Mouse (Mus musculus) layer of hippocampus, adult 2 months (tissue): ENCODE results near the gene Oard1. TPM values are rescaled to one million over a fixed set of nuclear protein-coding genes. Genes with fewer than 3 reads are reported as not detected.
A peak's percentile ranks its signal among the peaks of the same experiment; 100 is the strongest.

Source experiments
- DNase-seq, 2 experiments: peaks; one replicate each; pipeline ENCODE4 v3.0.0; 2022; ENCODE audit warnings: low spot score in 2 of 2
- H3K27ac ChIP-seq: fragments of 200-600 bp; 2 replicates; pipeline ENCODE4 v1.8.1; 2022
- H3K4me3 ChIP-seq: fragments of 200-600 bp; 2 replicates; pipeline ENCODE4 v1.8.1; 2022; ENCODE audit warnings: mild to moderate bottlenecking
- CTCF ChIP-seq: fragments of 200-600 bp; conservative IDR thresholded peaks from 2 replicates; pipeline ENCODE4 v1.8.1; 2022; ENCODE audit warnings: antibody characterized with exemption, mild to moderate bottlenecking, moderate library complexity
- total RNA-seq, 2 experiments: library from RNA; stranded (reverse); gene quantifications; 2 replicates each; pipeline ENCODE4 v1.2.3; 2021

Oard1 gene
- total RNA-seq, 2 experiments from 2014 or later = 11.1 to 15.1 TPM

DNA sequence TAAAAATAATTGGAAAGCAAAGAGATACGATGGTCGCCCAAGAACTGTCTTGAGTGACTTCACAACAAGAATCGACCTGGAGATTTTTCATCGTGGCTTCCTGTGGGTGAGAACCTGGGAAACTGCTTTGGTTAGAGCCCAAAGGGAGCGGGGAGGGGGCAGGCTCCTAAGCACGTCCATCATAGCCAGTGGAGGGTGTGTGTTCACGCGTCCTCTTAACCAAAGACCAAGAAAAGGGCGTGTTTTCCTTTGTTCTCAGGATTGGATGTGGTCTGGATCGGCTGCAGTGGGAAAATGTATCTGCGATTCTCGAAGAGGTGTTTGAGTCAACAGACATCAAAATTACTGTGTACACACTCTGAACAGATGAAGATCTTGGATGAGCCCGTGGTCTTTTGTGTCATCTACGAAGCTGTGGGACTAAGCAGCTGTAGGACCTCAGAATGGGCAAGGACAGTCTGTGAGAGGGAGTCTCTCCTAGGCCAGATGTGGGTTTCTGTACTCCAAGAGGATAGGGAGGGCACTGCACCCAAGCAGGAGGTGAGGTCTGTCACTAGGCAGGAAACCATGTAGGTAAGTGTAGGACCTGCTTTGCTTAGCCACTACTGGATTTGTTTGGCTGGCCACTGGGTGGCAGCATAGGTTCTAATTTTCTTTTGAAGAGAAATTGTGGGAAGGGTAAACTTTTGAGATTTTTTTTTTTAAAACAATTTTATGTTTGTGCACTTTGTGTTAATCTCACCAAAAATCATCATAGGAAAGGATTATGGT is 6.8 kb downstream of the Oard1 start:
- H3K4me3 ChIP-seq = no peak overlapping the region
- TF ChIP-seq CTCF = peak; percentile 90

GRCm38 (mm10) chr17:48417521-48417920 is 7.7 kb downstream of the Oard1 start:
- DNase-seq = no peak
- Histone ChIP-seq H3K27ac (no peak overlapping the region), H3K4me3 (no peak overlapping the region)
- no peak for TF ChIP-seq CTCF

More for the DNA sequence above, 6.8 kb downstream of the Oard1 start:
- H3K27ac ChIP-seq = no peak overlapping the region
- DNase-seq = peak in 1 of 2 experiments; percentile 60

DNA sequence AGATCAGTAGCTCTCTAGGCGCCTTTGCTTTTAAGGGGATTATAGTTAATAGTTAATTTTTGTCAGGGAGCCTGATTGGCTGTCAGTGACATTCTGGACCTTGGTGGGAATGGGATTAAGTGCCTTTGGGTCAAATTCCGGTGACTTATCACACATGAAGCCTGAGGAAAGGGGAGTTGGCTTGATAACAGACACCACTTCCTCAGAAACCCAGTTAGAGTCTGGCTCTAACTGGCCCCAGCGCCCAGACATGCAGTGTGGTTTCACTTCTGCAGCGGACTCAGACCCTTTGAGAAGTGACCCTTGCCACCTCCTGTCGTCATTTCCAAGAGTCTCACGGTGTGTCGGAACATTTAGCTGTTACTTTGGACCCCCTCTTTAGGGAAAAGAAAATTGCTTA is 8.4 kb downstream of the Oard1 start:
- Histone ChIP-seq H3K27ac (no peak overlapping the region), H3K4me3 (no peak overlapping the region)
- no peak for DNase-seq
- TF ChIP-seq CTCF = no peak

GRCm38 (mm10) chr17:48418781-48419180 is 9.0 kb downstream of the Oard1 start:
- Histone ChIP-seq H3K27ac (0 out of 2 replicates have a peak overlapping the region, but pooled peaks have one; percentile 3), H3K4me3 (no peak overlapping the region)
- no peak for TF ChIP-seq CTCF
- DNase-seq = no peak

DNA sequence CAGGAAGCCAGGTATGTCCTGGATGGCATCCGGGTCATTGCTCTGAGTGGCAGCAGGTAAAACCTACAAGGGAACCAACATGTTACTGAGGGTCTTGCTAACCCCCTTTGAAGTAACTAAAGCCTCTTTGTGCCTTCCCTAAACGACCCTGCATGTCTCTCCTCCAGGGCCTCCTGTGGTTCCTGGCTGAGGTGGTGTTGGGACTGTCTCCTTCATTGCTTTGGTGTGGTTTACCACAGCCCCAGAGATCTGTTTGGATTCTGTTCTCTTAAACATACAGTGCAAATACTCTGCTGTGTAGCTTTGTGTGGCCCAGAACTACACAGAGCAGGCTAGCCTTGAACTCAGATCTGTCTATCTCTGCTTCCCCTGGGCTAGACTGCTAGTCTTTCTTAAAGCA is 9.8 kb downstream of the Oard1 start:
- H3K27ac ChIP-seq = no peak overlapping the region
- DNase-seq = no peak
- no peak overlapping the region for H3K4me3 ChIP-seq
- TF ChIP-seq CTCF = no peak

DNA sequence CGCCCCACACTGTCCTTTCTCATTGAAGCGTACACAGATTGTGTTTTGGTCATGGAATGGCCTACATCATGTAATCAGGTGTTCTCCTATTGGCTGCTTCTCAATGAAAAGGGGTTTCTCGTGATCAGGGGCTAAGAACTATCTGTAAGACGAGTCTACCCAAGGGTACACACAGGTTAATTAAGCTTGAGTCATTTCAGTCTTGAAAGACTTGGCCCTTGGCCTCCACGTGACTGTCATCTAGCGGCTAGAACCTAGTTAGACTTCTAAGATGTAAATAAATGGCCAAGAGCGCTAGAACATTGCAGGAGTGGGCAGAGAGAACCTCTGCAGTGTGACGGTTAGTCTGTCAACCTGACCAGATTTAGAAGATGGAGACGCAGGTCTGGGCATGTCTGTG is 14.4 kb downstream of the Oard1 start:
- DNase-seq = no peak
- Histone ChIP-seq H3K4me3 (no peak overlapping the region), H3K27ac (no peak overlapping the region)
- no peak for TF ChIP-seq CTCF

GRCm38 (mm10) chr17:48425823-48426612 is 16.2 kb downstream of the Oard1 start:
- no peak for TF ChIP-seq CTCF
- DNase-seq = no peak
- H3K4me3 ChIP-seq = no peak overlapping the region

GRCm38 (mm10) chr17:48426991-48427750 is 17.4 kb downstream of the Oard1 start:
- Histone ChIP-seq H3K4me3 (no peak overlapping the region), H3K27ac (no peak overlapping the region)
- DNase-seq = no peak
- TF ChIP-seq CTCF = no peak

More at GRCm38 (mm10) chr17:48425823-48426612, 16.2 kb downstream of the Oard1 start:
- H3K27ac ChIP-seq = no peak overlapping the region

DNA sequence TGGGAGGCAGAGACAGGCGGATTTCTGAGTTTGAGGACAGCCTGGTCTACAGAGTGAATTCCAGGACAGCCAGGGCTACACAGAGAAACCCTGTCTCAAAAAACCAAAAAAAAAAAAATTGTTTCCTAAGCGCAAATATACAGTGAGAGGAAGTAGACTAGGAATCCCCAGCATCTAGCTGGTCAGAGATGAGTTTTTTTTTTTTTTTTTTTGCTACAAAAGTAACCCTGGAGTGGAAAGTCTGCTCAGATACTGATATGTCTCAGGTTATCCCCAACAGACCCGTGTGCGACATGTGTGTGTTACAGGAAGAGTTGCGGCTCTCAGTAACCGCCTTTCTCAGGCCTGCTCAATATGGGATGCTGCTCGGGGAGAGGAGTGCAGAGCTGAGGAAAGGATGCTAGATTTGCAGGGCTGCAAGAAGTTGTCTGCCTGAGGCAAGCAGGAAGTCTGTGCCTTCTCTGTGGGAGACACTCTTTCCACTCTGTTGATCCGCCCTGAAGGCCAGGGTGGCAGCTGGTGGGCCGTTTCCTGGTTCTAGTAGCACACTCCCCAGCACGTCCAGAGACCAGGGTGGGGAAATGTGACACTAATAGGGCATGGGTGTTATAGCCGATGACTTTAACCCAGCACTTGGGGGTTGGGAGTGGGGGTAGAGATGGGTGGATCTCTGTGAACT is 18.2 kb downstream of the Oard1 start:
- H3K4me3 ChIP-seq = no peak overlapping the region
- TF ChIP-seq CTCF = no peak
- H3K27ac ChIP-seq = no peak overlapping the region
- DNase-seq = no peak

DNA sequence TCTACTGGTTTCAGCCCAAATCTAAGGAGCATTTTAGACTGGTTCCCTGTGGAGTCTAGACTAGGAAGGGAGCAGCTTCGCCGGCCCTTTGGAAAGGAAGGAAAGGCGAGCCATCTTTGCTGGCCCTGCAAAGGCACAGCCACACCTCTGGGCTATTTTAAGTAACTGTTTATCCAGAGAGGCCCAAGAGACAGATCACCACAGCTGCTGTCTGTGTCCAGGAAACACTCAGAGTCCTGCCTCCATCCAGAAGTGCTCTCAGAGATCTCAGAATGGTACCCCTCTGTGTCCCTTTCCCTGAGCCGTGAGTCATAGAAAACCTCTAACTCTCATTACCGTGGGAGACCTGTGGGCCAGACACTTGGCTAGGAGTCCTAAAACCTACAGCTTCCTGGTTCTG is 20.6 kb downstream of the Oard1 start:
- no peak overlapping the region for H3K4me3 ChIP-seq
- no peak overlapping the region for H3K27ac ChIP-seq
- TF ChIP-seq CTCF = no peak
- DNase-seq = no peak

DNA sequence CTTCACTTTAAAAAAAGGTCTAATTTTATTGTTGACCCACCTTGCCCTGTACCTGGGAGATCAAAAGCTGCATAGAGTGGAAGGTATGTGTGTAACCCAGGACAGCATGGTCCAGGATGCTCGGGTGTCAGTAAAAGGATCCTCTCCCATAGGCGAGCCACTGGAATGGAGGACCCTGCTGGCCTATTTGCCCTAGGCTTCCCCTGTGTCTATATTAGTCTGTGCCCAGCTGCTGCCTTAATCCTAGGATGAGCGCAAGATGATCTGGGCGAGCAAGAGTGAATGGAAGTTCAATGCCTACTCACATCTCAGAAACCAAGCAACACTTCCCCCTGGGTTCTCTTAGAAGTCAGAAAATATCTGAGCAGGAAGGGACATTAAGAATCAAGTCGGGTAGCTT is 21.2 kb downstream of the Oard1 start:
- no peak for DNase-seq
- no peak overlapping the region for H3K4me3 ChIP-seq
- TF ChIP-seq CTCF = no peak

GRCm38 (mm10) chr17:48432158-48432980 is 22.6 kb downstream of the Oard1 start, which contains the start of gene Apobec2:
Apobec2 (minus strand) TSS chr17:48432930.
- H3K4me3 ChIP-seq = no peak within 1 kb of the TSS
- no peak within 1 kb of the TSS for H3K27ac ChIP-seq
- TF ChIP-seq CTCF = no peak
- no peak for DNase-seq

More for the DNA sequence above, 21.2 kb downstream of the Oard1 start:
- H3K27ac ChIP-seq = no peak overlapping the region
